Mouse (Mus musculus) CH12.LX (cell line): ENCODE measurements at regions not wholly inside any gene's neighbourhood (a gene's known extent, or its start where the extent isn't known, plus 50 kb on each side); places are given as distances from the start of the nearest gene placed in this dataset.
A peak's percentile ranks its signal among the peaks of the same experiment; 100 is the strongest.

ENCODE experiments used
- E2F4 ChIP-seq: IDR thresholded peaks from 2 replicates; pipeline ENCODE4 v1.6.1; 2011; ENCODE audit warnings: low read depth, low read length, improper control_type of control experiment; ENCODE audit not compliant: insufficient replicate concordance
- EP300 ChIP-seq: IDR thresholded peaks from 2 replicates; pipeline ENCODE4 v1.6.1; 2011; ENCODE audit warnings: low read length, improper control_type of control experiment
- POLR2A ChIP-seq: IDR thresholded peaks from 2 replicates; pipeline ENCODE4 v1.6.1; 2011; ENCODE audit warnings: low read depth, mild to moderate bottlenecking, improper control_type of control experiment, low read length
- POLR2AphosphoS2 ChIP-seq: IDR thresholded peaks from 2 replicates; pipeline ENCODE4 v1.6.1; 2011; ENCODE audit warnings: low read depth, low read length, improper control_type of control experiment
- TCF12 ChIP-seq: IDR thresholded peaks from 2 replicates; pipeline ENCODE4 v1.6.1; 2014; ENCODE audit warnings: low read depth, mild to moderate bottlenecking, inconsistent platforms, low read length, improper control_type of control experiment

DNA sequence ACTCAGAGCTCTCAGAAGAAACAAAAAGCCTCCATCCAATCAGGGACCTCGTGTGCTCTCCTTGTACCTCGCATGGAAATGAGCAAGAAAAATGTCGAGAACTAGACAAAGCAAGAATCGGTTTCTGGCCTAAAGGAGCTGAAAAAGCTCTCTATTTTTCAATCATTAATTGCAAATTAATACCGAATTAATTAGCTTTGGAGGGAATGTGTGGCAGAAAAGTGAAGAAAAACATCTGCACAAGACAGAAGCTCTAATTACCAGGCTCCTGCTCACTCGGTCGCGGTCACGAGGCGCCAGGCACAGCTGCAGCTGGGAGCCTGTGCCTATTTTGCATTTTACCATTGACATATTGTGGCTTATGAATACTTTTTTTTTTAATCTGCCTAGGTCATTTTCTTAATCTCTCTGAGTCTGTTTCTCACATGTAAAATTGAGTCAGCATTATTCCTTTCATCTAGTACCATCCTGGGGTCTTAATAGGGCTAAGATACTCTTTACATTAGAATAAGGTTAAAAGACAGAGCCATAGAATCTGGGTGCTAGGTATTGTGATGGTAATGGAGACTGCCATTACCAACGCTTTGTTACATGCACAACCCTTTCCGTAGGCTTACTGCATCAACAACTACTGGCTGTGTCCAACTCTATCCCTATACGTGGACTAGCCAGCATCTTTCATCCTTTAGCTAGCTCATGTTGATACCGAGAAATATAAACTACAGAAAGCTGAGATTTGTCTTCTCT lies 109.8 kb upstream of the Zc3h12c start:
- no peak for TF ChIP-seq POLR2AphosphoS2
- no peak for TF ChIP-seq POLR2A
- TF ChIP-seq EP300, result peak; percentile 90
- 0 out of 2 replicates have a peak, but pooled peaks have one; percentile 42 for TF ChIP-seq E2F4
- TF ChIP-seq TCF12, result peak; percentile 91
